Mouse (Mus musculus) hindbrain, embryonic 12.5 days (tissue): Measurements from ENCODE around the gene Mybpc2. TPM values are rescaled to one million over a fixed set of nuclear protein-coding genes. Genes with fewer than 3 reads are reported as not detected.
A peak's percentile ranks its signal among the peaks of the same experiment; 100 is the strongest.

ENCODE experiments used
- ATAC-seq: fragments of 200-750 bp; cut with Nextera tagmentation; 2 replicates; pipeline ENCODE4 v1.8.0; 2017; ENCODE audit warnings: moderate TSS enrichment; ENCODE audit not compliant: low FRiP score
- H3K27ac ChIP-seq: fragments of 300-500 bp; sonication (generic); 2 replicates; pipeline ENCODE4 v1.5.1; 2016; ENCODE audit warnings: mild to moderate bottlenecking
- H3K27me3 ChIP-seq: fragments of 300-500 bp; sonication (generic); 2 replicates; pipeline ENCODE4 v1.6.1; 2016; ENCODE audit warnings: mild to moderate bottlenecking
- H3K36me3 ChIP-seq: fragments of 300-500 bp; sonication (generic); 2 replicates; pipeline ENCODE4 v1.6.1; 2016; ENCODE audit warnings: mild to moderate bottlenecking
- H3K4me1 ChIP-seq: fragments of 300-500 bp; sonication (generic); 2 replicates; pipeline ENCODE4 v1.6.1; 2016
- H3K4me2 ChIP-seq: fragments of 300-500 bp; sonication (generic); replicated peaks from 2 replicates; pipeline ENCODE4 v1.6.1; 2016; ENCODE audit warnings: mild to moderate bottlenecking
- H3K4me3 ChIP-seq: fragments of 300-500 bp; sonication (generic); 2 replicates; pipeline ENCODE4 v1.5.1; 2016; ENCODE audit warnings: mild to moderate bottlenecking
- H3K9ac ChIP-seq: fragments of 300-500 bp; sonication (generic); 2 replicates; pipeline ENCODE4 v1.6.1; 2016; ENCODE audit warnings: mild to moderate bottlenecking, moderate library complexity
- H3K9me3 ChIP-seq: fragments of 300-500 bp; sonication (generic); replicated peaks from 2 replicates; pipeline ENCODE4 v1.6.1; 2016; ENCODE audit warnings: mild to moderate bottlenecking
- WGBS: fragments of 180-500 bp; shearing (Covaris S2); methylation state at CpG from one replicate; pipeline ENCODE4 v1.1.7; 2016; 5-methylcytosine and 5-hydroxymethylcytosine counted together
- polyA plus RNA-seq: library from polyadenylated mRNA; unstranded; fragments of >200 nt; fragmentation: Nextera tagmentation; extraction: Ambion mirVana; gene quantifications from 2 replicates; pipeline ENCODE4 v1.2.1, GENCODE M21; 2016

Gene Mybpc2
- polyA plus RNA-seq, 1 experiment from 2014 or later = 0.22 TPM

GRCm38 (mm10) chr7:44538756-44539624 is 14.5 kb upstream of the Mybpc2 start:
- WGBS = 92% methylated on average over 41 of the region's 41 CpGs
- peaks cover 87% of the 10 kb centered on the region for H3K36me3 ChIP-seq

GRCm38 (mm10) chr7:44537496-44537895 is 13.0 kb upstream of the Mybpc2 start:
- no peaks in the 10 kb centered on the region for H3K27me3 ChIP-seq
- no peak overlapping the region for H3K9ac ChIP-seq
- H3K4me3 ChIP-seq = no peak overlapping the region
- no peak overlapping the region for H3K27ac ChIP-seq
- peaks cover 94% of the 10 kb centered on the region for H3K36me3 ChIP-seq
- no peaks in the 10 kb centered on the region for H3K4me1 ChIP-seq
- H3K4me2 ChIP-seq = no peak overlapping the region
- WGBS = 95% methylated on average over 13 of the region's 13 CpGs
- no peak for ATAC-seq
- H3K9me3 ChIP-seq = no peaks in the 10 kb centered on the region

More at GRCm38 (mm10) chr7:44538756-44539624, 14.5 kb upstream of the Mybpc2 start:
- no peak for ATAC-seq
- H3K4me1 ChIP-seq = no peaks in the 10 kb centered on the region
- H3K27ac ChIP-seq = no peak overlapping the region
- H3K4me2 ChIP-seq = no peak overlapping the region
- no peaks in the 10 kb centered on the region for H3K27me3 ChIP-seq
- no peaks in the 10 kb centered on the region for H3K9me3 ChIP-seq
- no peak overlapping the region for H3K4me3 ChIP-seq
- no peak overlapping the region for H3K9ac ChIP-seq

DNA sequence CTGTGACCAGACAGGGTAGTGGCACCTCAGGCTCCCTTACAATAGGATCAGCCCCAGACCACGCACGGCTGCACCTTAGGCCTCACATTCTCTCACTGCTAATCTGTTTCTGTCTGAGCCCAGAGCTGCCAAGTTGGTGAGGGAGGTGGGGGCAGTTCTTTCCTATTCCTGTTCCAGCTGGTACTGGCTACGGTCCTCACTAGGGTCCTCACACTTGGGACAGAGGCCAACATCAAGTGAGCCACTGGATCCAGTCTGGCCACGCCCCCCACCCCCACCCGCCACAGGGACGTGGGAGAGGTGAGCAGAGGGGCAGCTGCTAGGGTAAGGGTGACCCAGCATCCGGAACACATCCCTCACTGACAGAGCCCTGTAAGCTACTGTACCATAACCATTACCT is 12.6 kb upstream of the Mybpc2 start:
- no peaks in the 10 kb centered on the region for H3K9me3 ChIP-seq
- peak overlapping the region; percentile 23; the same call in 1 of the 2 replicates for H3K9ac ChIP-seq
- 90% methylated on average over 7 of the region's 7 CpGs for WGBS
- H3K4me3 ChIP-seq = no peak overlapping the region
- ATAC-seq = no peak
- no peaks in the 10 kb centered on the region for H3K27me3 ChIP-seq
- H3K4me1 ChIP-seq = no peaks in the 10 kb centered on the region
- H3K4me2 ChIP-seq = no peak overlapping the region
- H3K36me3 ChIP-seq = peaks cover 89% of the 10 kb centered on the region
- no peak overlapping the region for H3K27ac ChIP-seq

DNA sequence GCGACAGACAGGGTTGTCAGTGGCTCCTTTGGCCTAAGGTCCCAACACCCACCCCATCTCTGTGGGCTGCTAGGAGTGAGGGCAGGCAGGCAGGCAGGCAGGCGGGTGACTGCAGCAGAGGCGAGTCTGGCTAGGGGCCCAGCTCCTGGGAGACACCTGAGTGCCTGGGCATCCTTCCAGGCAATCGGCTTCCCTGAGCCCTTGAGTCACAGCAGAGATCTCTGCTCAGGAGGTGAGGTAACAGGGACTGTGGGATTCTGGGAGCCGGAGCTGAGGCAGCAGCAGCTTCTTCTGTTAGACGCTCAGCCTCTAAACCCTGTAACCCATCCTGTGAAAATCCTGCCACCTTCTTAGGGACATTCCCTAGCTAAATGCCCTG is 12.1 kb upstream of the Mybpc2 start:
- H3K36me3 ChIP-seq = peaks cover 85% of the 10 kb centered on the region
- peak overlapping the region; percentile 23; the same call in 1 of the 2 replicates for H3K9ac ChIP-seq
- H3K4me3 ChIP-seq = no peak overlapping the region
- H3K27ac ChIP-seq = no peak overlapping the region
- no peak for ATAC-seq
- H3K9me3 ChIP-seq = no peaks in the 10 kb centered on the region
- no peak overlapping the region for H3K4me2 ChIP-seq
- 90% methylated on average over 6 of the region's 6 CpGs for WGBS
- H3K27me3 ChIP-seq = no peaks in the 10 kb centered on the region
- no peaks in the 10 kb centered on the region for H3K4me1 ChIP-seq

DNA sequence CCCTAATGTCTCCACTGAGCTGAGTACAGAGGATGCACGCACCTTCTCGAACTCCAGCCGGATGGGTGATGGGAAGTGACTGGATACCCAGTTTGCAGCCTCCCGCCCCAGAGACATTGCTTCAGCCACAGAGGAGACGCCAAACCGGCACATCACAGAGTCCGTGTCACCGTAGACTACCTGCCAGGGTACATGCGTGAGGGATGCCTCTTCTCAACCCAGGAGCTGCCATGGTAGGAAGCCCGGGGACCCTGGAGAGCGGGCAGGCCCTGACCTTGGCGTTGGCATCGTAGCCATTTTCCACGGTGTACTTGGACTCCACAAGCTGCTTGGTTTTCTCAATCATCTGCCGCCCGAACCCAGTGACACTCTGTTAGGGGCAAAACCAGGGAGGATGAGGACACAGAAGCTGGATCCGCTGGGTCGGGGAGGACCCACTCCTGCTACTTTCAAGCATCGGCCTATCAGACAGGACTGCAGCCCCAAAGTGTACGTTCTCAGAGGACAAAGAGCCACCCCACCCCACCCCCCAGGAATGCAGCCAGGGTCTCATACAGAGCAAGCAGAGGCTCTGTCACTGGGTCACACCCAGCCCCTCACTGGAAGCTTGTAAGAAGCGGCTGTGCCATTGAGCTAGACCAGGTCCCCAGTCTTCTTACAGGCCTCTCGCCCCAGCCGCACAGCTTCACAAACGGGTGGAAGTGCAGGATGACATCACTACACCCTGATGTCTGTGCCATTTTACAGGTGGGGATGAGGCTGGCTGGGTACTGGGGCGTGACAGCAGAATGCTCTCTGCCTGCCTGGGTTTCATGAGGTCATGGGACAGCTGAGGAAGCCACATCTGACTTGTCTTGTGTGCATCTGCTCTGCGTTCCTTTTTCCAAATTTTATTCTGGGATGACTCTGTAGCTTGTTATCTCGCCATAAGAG is 11.5 kb upstream of the Mybpc2 start:
- no peak for ATAC-seq
- Histone ChIP-seq H3K36me3 (peaks cover 78% of the 10 kb centered on the region), H3K4me3 (no peak overlapping the region), H3K27me3 (no peaks in the 10 kb centered on the region), H3K9ac (no peak overlapping the region), H3K27ac (no peak overlapping the region), H3K9me3 (no peaks in the 10 kb centered on the region), H3K4me1 (no peaks in the 10 kb centered on the region), H3K4me2 (no peak overlapping the region)
- WGBS = 93% methylated on average over 27 of the region's 27 CpGs

DNA sequence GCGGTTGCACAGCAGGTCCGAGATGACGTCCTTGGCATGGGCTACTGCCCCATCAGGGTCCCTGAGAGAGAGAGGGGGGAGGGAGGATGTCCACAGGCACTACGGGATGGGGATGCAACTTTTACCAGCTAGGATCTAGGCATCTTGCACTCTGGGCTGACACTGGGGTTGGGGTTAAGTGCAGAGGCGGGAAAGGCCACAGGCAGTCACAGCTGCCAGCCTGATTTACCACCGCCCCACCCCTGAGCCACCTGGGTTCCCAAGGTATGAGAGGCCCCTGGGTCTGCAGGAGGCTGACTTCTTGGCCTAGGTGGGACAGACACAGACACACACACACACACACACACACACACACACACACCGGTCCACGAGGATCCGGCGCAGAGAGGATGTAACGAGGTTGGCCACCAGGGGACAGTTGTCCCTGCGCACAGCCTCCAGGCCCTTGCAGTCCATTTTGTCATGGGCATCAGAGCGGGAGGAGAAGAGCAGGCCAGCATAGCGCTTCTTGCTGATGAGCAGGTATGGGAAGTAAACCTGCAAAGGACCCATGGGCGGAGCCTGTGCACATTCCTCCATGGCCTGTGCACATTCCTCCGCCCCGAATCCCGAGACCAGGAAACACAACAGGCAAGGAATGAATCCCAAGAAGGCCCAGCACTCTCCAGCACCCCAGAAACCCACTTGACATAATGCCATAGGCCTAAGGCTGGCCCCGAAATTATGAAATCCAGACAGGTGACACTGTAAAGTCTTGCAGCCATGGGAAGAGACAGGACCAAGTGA is 10.4 kb upstream of the Mybpc2 start:
- H3K9ac ChIP-seq = no peak overlapping the region
- ATAC-seq = no peak
- no peaks in the 10 kb centered on the region for H3K9me3 ChIP-seq
- no peak overlapping the region for H3K4me2 ChIP-seq
- WGBS = 89% methylated on average over 19 of the region's 19 CpGs
- peaks cover 68% of the 10 kb centered on the region for H3K36me3 ChIP-seq
- H3K4me3 ChIP-seq = no peak overlapping the region
- no peak overlapping the region for H3K27ac ChIP-seq
- no peaks in the 10 kb centered on the region for H3K4me1 ChIP-seq
- no peaks in the 10 kb centered on the region for H3K27me3 ChIP-seq

- peaks cover 62% of the 10 kb centered on the region for H3K36me3 ChIP-seq
- 97% methylated on average over 13 of the region's 13 CpGs for WGBS
These were observed 9.8 kb upstream of the Mybpc2 start for GRCm38 (mm10) chr7:44534242-44534641.

GRCm38 (mm10) chr7:44533746-44534045 is 9.2 kb upstream of the Mybpc2 start:
- ATAC-seq = no peak
- H3K9me3 ChIP-seq = no peaks in the 10 kb centered on the region
- no peak overlapping the region for H3K27ac ChIP-seq
- H3K36me3 ChIP-seq = peaks cover 56% of the 10 kb centered on the region
- no peaks in the 10 kb centered on the region for H3K4me1 ChIP-seq
- 70% methylated on average over 12 of the region's 12 CpGs for WGBS
- peaks cover 10% of the 10 kb centered on the region for H3K27me3 ChIP-seq
- no peak overlapping the region for H3K4me2 ChIP-seq
- H3K9ac ChIP-seq = no peak overlapping the region
- no peak overlapping the region for H3K4me3 ChIP-seq

More at GRCm38 (mm10) chr7:44534242-44534641, 9.8 kb upstream of the Mybpc2 start:
- H3K9me3 ChIP-seq = no peaks in the 10 kb centered on the region
- no peak for ATAC-seq
- peaks cover 5% of the 10 kb centered on the region; the same call in 1 of the 2 replicates for H3K27me3 ChIP-seq
- no peak overlapping the region for H3K4me3 ChIP-seq
- H3K27ac ChIP-seq = no peak overlapping the region
- no peak overlapping the region for H3K4me2 ChIP-seq
- no peaks in the 10 kb centered on the region for H3K4me1 ChIP-seq
- H3K9ac ChIP-seq = no peak overlapping the region

GRCm38 (mm10) chr7:44532918-44533745 is 8.7 kb upstream of the Mybpc2 start:
- no peaks in the 10 kb centered on the region for H3K9me3 ChIP-seq
- peaks cover 16% of the 10 kb centered on the region for H3K27me3 ChIP-seq
- ATAC-seq = no peak
- 86% methylated on average over 29 of the region's 29 CpGs for WGBS
- peaks cover 51% of the 10 kb centered on the region for H3K36me3 ChIP-seq
- no peak overlapping the region for H3K27ac ChIP-seq
- H3K4me2 ChIP-seq = no peak overlapping the region
- H3K4me1 ChIP-seq = peaks cover 1% of the 10 kb centered on the region; the same call in 1 of the 2 replicates
- no peak overlapping the region for H3K9ac ChIP-seq
- H3K4me3 ChIP-seq = no peak overlapping the region

- WGBS = 81% methylated on average over 4 of the region's 4 CpGs
- no peak for ATAC-seq
- Histone ChIP-seq H3K4me3 (no peak within 1 kb of the TSS), H3K27me3 (peaks cover 24% of the 10 kb centered on the region), H3K36me3 (peaks cover 43% of the 10 kb centered on the region), H3K9ac (0 out of 2 replicates have a peak within 1 kb of the TSS, but pooled peaks have one; percentile 9), H3K4me1 (peaks cover 8% of the 10 kb centered on the region), H3K4me2 (no peak within 1 kb of the TSS), H3K27ac (no peak within 1 kb of the TSS), H3K9me3 (no peaks in the 10 kb centered on the region)
These were observed 7.7 kb upstream of the Mybpc2 start, which contains the start of gene Spib for GRCm38 (mm10) chr7:44531946-44532732. TSS of gene Spib (minus strand) at chr7:44532071.
